ENCODE assay signal across 8 mouse cellular contexts in the genomic region with DNA sequence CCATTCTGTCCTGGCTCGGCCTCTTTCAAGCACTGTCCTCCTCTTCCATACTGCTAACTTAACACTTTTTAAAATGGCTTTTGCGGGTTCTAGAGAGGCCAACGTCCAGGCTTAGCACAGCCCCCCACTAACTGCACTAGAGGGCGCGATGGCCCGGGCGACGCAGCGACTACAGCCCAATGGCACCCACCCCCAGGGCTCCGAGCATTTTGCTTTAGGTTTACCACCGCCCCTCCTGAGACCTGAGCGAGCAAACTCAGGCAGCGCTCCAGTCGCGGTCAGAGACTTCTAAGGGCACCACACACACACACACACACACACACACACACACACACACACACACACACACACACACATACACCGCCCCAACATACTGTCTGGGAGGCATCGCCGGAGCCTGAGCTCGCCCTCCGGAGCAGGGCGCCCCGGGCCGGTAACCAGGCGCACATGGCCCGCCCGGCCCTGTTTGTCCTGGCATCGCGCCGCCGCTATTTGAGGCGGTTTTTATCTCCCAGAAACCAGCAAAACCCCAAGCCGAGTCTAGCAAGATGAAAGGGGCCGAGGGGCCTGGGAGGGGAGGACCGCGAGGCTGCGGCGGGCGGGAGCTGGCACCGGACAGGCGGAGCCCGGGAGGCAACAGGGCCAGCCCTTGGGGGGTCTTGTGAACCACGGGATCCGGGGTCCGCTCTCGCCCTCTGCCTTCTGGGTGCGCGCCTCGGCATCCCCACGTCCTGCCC. TPM values are rescaled to one million over a fixed set of nuclear protein-coding genes. Genes with fewer than 3 reads are reported as not detected.
DNase-seq lines count a peak whose midpoint lies in the region; ATAC-seq and TF ChIP-seq lines count a peak whose summit lies in the region.

No protein-coding gene starts in this region.

- no peaks in the 10 kb centered on the region for H3K79me2 ChIP-seq in liver, adult 2 months (ENCODE audit: control insufficient read depth, insufficient read depth, low read length)

- no peak for TF ChIP-seq CTCF in lung, adult 2 months (IDR thresholded peaks at IDR 0.05; ENCODE audit: insufficient read depth, low read length)
- no peak for TF ChIP-seq CTCF in cortical plate, adult 2 months (IDR thresholded peaks at IDR 0.05; ENCODE audit: extremely low read depth, insufficient read depth, low read length)
- TF ChIP-seq CTCF in liver, adult 2 months (IDR thresholded peaks at IDR 0.05; ENCODE audit: low read depth, low read length), result peak; percentile 28; the same call in 1 of the 2 replicates

- ATAC-seq in intestine, embryonic 15.5 days, result peak; percentile 57

- peak overlapping the region; percentile 94 for H3K27ac ChIP-seq in cortical plate, adult 2 months (ENCODE audit: insufficient read depth, low read length)
- H3K27ac ChIP-seq in intestine, embryonic 15.5 days, result peak overlapping the region; percentile 71
- peak overlapping the region; percentile 8; the same call in 1 of the 2 replicates for H3K27ac ChIP-seq in liver, adult 2 months (replicated peaks; ENCODE audit: insufficient read depth, low read depth, low read length)

- H3K4me1 ChIP-seq in lung, adult 2 months (ENCODE audit: control insufficient read depth, insufficient read depth, low read length), result peaks cover 5% of the 10 kb centered on the region
- H3K4me1 ChIP-seq in cortical plate, adult 2 months (ENCODE audit: control insufficient read depth, insufficient read depth, low read length), result peaks cover 2% of the 10 kb centered on the region; the same call in 1 of the 2 replicates
- H3K4me1 ChIP-seq in intestine, embryonic 15.5 days (replicated peaks), result peaks cover 25% of the 10 kb centered on the region
- peaks cover 5% of the 10 kb centered on the region; the same call in 1 of the 2 replicates for H3K4me1 ChIP-seq in liver, adult 2 months (ENCODE audit: control insufficient read depth, insufficient read depth, low read length)

- peak; percentile 23 for DNase-seq in lung, adult 2 months
- no peak for DNase-seq in lung, postnatal 25 days (ENCODE audit: low spot score)
- peak; percentile 36 to 60 for DNase-seq in gastrocnemius, postnatal 4 days (ENCODE audit: low spot score in 2 of 2)
- DNase-seq in liver, adult 2 months (ENCODE audit: extremely low read depth, low read depth, low spot score), result no peak
- peak; percentile 48 for DNase-seq in naive thymus-derived CD4-positive, alpha-beta T cell, adult 2 months (ENCODE audit: low read depth)
- peak; percentile 59 for DNase-seq in yolk sac, embryonic 10.5 days (ENCODE audit: low spot score)

- peaks cover 37% of the 10 kb centered on the region for H3K27me3 ChIP-seq in intestine, embryonic 15.5 days (replicated peaks)
- H3K27me3 ChIP-seq in liver, adult 2 months (ENCODE audit: control insufficient read depth, insufficient read depth, low read length), result peaks cover 9% of the 10 kb centered on the region

- no peaks in the 10 kb centered on the region for H3K36me3 ChIP-seq in intestine, embryonic 15.5 days
- no peaks in the 10 kb centered on the region for H3K36me3 ChIP-seq in liver, adult 2 months (ENCODE audit: control insufficient read depth, insufficient read depth, low read length)

- under 1% methylated on average over 49 of the region's 49 CpGs for WGBS in lung, adult 2 months
- under 1% methylated on average over 49 of the region's 49 CpGs for WGBS in intestine, embryonic 15.5 days
- 1% methylated on average over 49 of the region's 49 CpGs for WGBS in liver, adult 2 months

- no peak for TF ChIP-seq POLR2A in lung, adult 2 months (IDR thresholded peaks at IDR 0.05; ENCODE audit: borderline replicate concordance, extremely low read depth, low read depth, low read length)
- TF ChIP-seq POLR2A in cortical plate, adult 2 months (IDR thresholded peaks at IDR 0.05; ENCODE audit: extremely low read depth, insufficient read depth, low read length), result no peak
- no peak for TF ChIP-seq POLR2A in liver, adult 2 months (IDR thresholded peaks at IDR 0.05; ENCODE audit: extremely low read depth, insufficient read depth, low read length)

- H3K4me3 ChIP-seq in lung, adult 2 months (replicated peaks; ENCODE audit: extremely low read depth, low read depth, low read length), result peak overlapping the region; percentile 47
- H3K4me3 ChIP-seq in cortical plate, adult 2 months (ENCODE audit: insufficient read depth, low read length), result peak overlapping the region; percentile 42
- H3K4me3 ChIP-seq in intestine, embryonic 15.5 days (replicated peaks), result peak overlapping the region; percentile 53
- H3K4me3 ChIP-seq in liver, adult 2 months (ENCODE audit: insufficient read depth, low read depth, low read length), result peak overlapping the region; percentile 55

- peak overlapping the region; percentile 66 for H3K9ac ChIP-seq in intestine, embryonic 15.5 days
- H3K9ac ChIP-seq in liver, adult 2 months (ENCODE audit: low read depth, low read length), result peak overlapping the region; percentile 64

- no peaks in the 10 kb centered on the region for H3K9me3 ChIP-seq in intestine, embryonic 15.5 days

- H3K4me2 ChIP-seq in intestine, embryonic 15.5 days (replicated peaks), result peak overlapping the region; percentile 99

RNA-seq across cellular contexts. Expression of a gene that starts 4.7 kb away (rescaled TPM):
- 21.9 and 27.5 TPM in 2 replicates for polyA plus RNA-seq in lung, adult 2 months (2012; rRNA removed)
- 20.2 and 23.2 TPM in 2 replicates for polyA plus RNA-seq in cortical plate, adult 2 months (2012; rRNA removed)
- 10 to 100 TPM; 14.0 to 14.3 TPM for total RNA-seq in gastrocnemius, postnatal 4 days (2021)
- polyA plus RNA-seq in intestine, embryonic 15.5 days (2015; fragmentation: Nextera tagmentation; extraction: Ambion mirVana), result 58.2 and 62.7 TPM in 2 replicates
- 4.0 and 8.3 TPM in 2 replicates for total RNA-seq in liver, adult 2 months (2014; rRNA removed)
- polyA plus RNA-seq in liver, adult 2 months (2012; rRNA removed), result 18.9 and 24.0 TPM in 2 replicates

RNA-seq across cellular contexts. Expression of a gene that starts 11.7 kb away (rescaled TPM):
- 0.05 TPM in 1 of 2 replicates, not detected in the other for polyA plus RNA-seq in lung, adult 2 months (2012; rRNA removed)
- 1.6 and 2.3 TPM in 2 replicates for polyA plus RNA-seq in cortical plate, adult 2 months (2012; rRNA removed)
- total RNA-seq in gastrocnemius, postnatal 4 days (2021), result under 1 TPM; 0.18 to 0.22 TPM
- polyA plus RNA-seq in intestine, embryonic 15.5 days (2015; fragmentation: Nextera tagmentation; extraction: Ambion mirVana), result 0.59 and 0.68 TPM in 2 replicates
- total RNA-seq in liver, adult 2 months (2014; rRNA removed), result not detected in 2 replicates
- polyA plus RNA-seq in liver, adult 2 months (2012; rRNA removed), result not detected in 2 replicates

RNA-seq across cellular contexts. Expression of a gene that starts 23.8 kb away (rescaled TPM):
- polyA plus RNA-seq in lung, adult 2 months (2012; rRNA removed), result 50.2 and 53.8 TPM in 2 replicates
- polyA plus RNA-seq in cortical plate, adult 2 months (2012; rRNA removed), result 87.0 and 92.7 TPM in 2 replicates
- 10 to 100 TPM; 31.0 to 35.1 TPM for total RNA-seq in gastrocnemius, postnatal 4 days (2021)
- 77.8 and 88.4 TPM in 2 replicates for polyA plus RNA-seq in intestine, embryonic 15.5 days (2015; fragmentation: Nextera tagmentation; extraction: Ambion mirVana)
- 25.5 and 27.6 TPM in 2 replicates for total RNA-seq in liver, adult 2 months (2014; rRNA removed)
- polyA plus RNA-seq in liver, adult 2 months (2012; rRNA removed), result 32.0 and 32.3 TPM in 2 replicates

RNA-seq across cellular contexts. Expression of a gene that starts 29.4 kb away (rescaled TPM):
- 66.1 and 121 TPM in 2 replicates for polyA plus RNA-seq in lung, adult 2 months (2012; rRNA removed)
- polyA plus RNA-seq in cortical plate, adult 2 months (2012; rRNA removed), result 466 and 495 TPM in 2 replicates
- 100 to 1,000 TPM; 331 to 348 TPM for total RNA-seq in gastrocnemius, postnatal 4 days (2021)
- 306 and 309 TPM in 2 replicates for polyA plus RNA-seq in intestine, embryonic 15.5 days (2015; fragmentation: Nextera tagmentation; extraction: Ambion mirVana)
- 137 and 195 TPM in 2 replicates for total RNA-seq in liver, adult 2 months (2014; rRNA removed)
- 44.6 and 45.2 TPM in 2 replicates for polyA plus RNA-seq in liver, adult 2 months (2012; rRNA removed)

RNA-seq across cellular contexts. Expression of a gene that starts 50.6 kb away (rescaled TPM):
- 18.5 and 20.0 TPM in 2 replicates for polyA plus RNA-seq in lung, adult 2 months (2012; rRNA removed)
- 10.3 and 10.5 TPM in 2 replicates for polyA plus RNA-seq in cortical plate, adult 2 months (2012; rRNA removed)
- 10 to 100 TPM; 54.9 to 69.9 TPM for total RNA-seq in gastrocnemius, postnatal 4 days (2021)
- polyA plus RNA-seq in intestine, embryonic 15.5 days (2015; fragmentation: Nextera tagmentation; extraction: Ambion mirVana), result 9.0 and 9.6 TPM in 2 replicates
- total RNA-seq in liver, adult 2 months (2014; rRNA removed), result 16.7 and 18.2 TPM in 2 replicates
- polyA plus RNA-seq in liver, adult 2 months (2012; rRNA removed), result 7.3 and 7.6 TPM in 2 replicates

Comparison
In these comparisons a context has a peak if more than half of its experiments do, and no peak if none do; other contexts are left out.
1. DNase-seq: peak in lung, adult 2 months (single experiment), gastrocnemius, postnatal 4 days (2 of 2), naive thymus-derived CD4-positive, alpha-beta T cell, adult 2 months (single experiment) and yolk sac, embryonic 10.5 days (single experiment); none in lung, postnatal 25 days (single experiment) and liver, adult 2 months (single experiment).
2. H3K27ac ChIP-seq: peak in every context shown above with its lines; median percentile 94 in cortical plate, adult 2 months; 71 in intestine, embryonic 15.5 days; 8 in liver, adult 2 months.
3. Peak in every context shown above with its lines, with median percentiles within 50 percentile points of each other: H3K4me3 ChIP-seq.